Mouse (Mus musculus): ENCODE data around the gene Cfdp1.

The Cfdp1 gene

GRCm38 (mm10) chr8:111853861-111854501, at the start of gene Cfdp1:
Gene Cfdp1, minus strand, starts transcription at chr8:111854291.
- DNase-seq (ENCODE audit: low spot score), result peak; percentile 96

GRCm38 (mm10) chr8:111902080-111902479, 48.0 kb upstream of the Cfdp1 start:
- no peak for DNase-seq (ENCODE audit: low spot score)

GRCm38 (mm10) chr8:111898586-111898985, 44.5 kb upstream of the Cfdp1 start:
- no peak for DNase-seq (ENCODE audit: low spot score)

- DNase-seq (ENCODE audit: low spot score), result no peak
These were observed 40.9 kb upstream of the Cfdp1 start for GRCm38 (mm10) chr8:111894955-111895354.

- DNase-seq (ENCODE audit: low spot score), result no peak
These were observed 38.5 kb upstream of the Cfdp1 start for GRCm38 (mm10) chr8:111892615-111893014.

- DNase-seq (ENCODE audit: low spot score), result no peak
These were observed 37.9 kb upstream of the Cfdp1 start for GRCm38 (mm10) chr8:111891983-111892382.

- no peak for DNase-seq (ENCODE audit: low spot score)
These were observed 36.8 kb upstream of the Cfdp1 start for GRCm38 (mm10) chr8:111890911-111891303.

- DNase-seq (ENCODE audit: low spot score), result no peak
These were observed 36.1 kb upstream of the Cfdp1 start for GRCm38 (mm10) chr8:111889931-111890910.

- no peak for DNase-seq (ENCODE audit: low spot score)
These were observed 34.1 kb upstream of the Cfdp1 start for GRCm38 (mm10) chr8:111888091-111888650.

GRCm38 (mm10) chr8:111887479-111887878, 33.4 kb upstream of the Cfdp1 start:
- DNase-seq (ENCODE audit: low spot score), result no peak

- no peak for DNase-seq (ENCODE audit: low spot score)
These were observed 29.5 kb upstream of the Cfdp1 start for GRCm38 (mm10) chr8:111883615-111884014.

- peak; percentile 38 for DNase-seq (ENCODE audit: low spot score)
These were observed 27.5 kb upstream of the Cfdp1 start for GRCm38 (mm10) chr8:111881591-111881990.

GRCm38 (mm10) chr8:111877711-111878110, 23.6 kb upstream of the Cfdp1 start:
- no peak for DNase-seq (ENCODE audit: low spot score)

GRCm38 (mm10) chr8:111876355-111876948, 22.4 kb upstream of the Cfdp1 start, which contains the start of gene Tmem170:
Gene Tmem170, minus strand, starts transcription at chr8:111876750.
- peak; percentile 99 for DNase-seq (ENCODE audit: low spot score)

- DNase-seq (ENCODE audit: low spot score), result no peak
These were observed 21.7 kb upstream of the Cfdp1 start for GRCm38 (mm10) chr8:111875758-111876157.

GRCm38 (mm10) chr8:111871278-111871677, 17.2 kb upstream of the Cfdp1 start:
- DNase-seq (ENCODE audit: low spot score), result no peak

- no peak for DNase-seq (ENCODE audit: low spot score)
These were observed 16.3 kb upstream of the Cfdp1 start for GRCm38 (mm10) chr8:111870379-111870778.

- DNase-seq (ENCODE audit: low spot score), result no peak
These were observed 14.6 kb upstream of the Cfdp1 start for GRCm38 (mm10) chr8:111868664-111869063.

- no peak for DNase-seq (ENCODE audit: low spot score)
These were observed 11.8 kb upstream of the Cfdp1 start for GRCm38 (mm10) chr8:111865857-111866256.

GRCm38 (mm10) chr8:111865130-111865852, 11.2 kb upstream of the Cfdp1 start:
- no peak for DNase-seq (ENCODE audit: low spot score)

- no peak for DNase-seq (ENCODE audit: low spot score)
These were observed 10.6 kb upstream of the Cfdp1 start for GRCm38 (mm10) chr8:111864648-111865047.

GRCm38 (mm10) chr8:111863280-111863679, 9.2 kb upstream of the Cfdp1 start:
- no peak for DNase-seq (ENCODE audit: low spot score)
